In genomic region chr15:98904692-98905091, GRCm38 (mm10) we compare ENCODE assay signal across 9 mouse cellular contexts. TPM values are rescaled to one million over a fixed set of nuclear protein-coding genes. Genes with fewer than 3 reads are reported as not detected.
DNase-seq lines count a peak whose midpoint lies in the region; ATAC-seq and TF ChIP-seq lines count a peak whose summit lies in the region.
"Had no signal": no experiment of that assay in that cellular context is flagged by ENCODE, and none has a peak within 500 bp of the region (broad histone marks: within the 10 kb centered on the region; RNA-seq: fewer than 3 reads in every experiment).

No protein-coding gene starts in this region.

- no peak overlapping the region for H3K4me3 ChIP-seq in limb, embryonic 11.5 days (ENCODE audit: low read depth, low read length)
- no peak overlapping the region for H3K4me3 ChIP-seq in stomach, postnatal 0 days (ENCODE audit: low read depth, low read length)
- H3K4me3 ChIP-seq: midbrain, embryonic 12.5 days had no signal

- intact Hi-C loops in gastrocnemius, postnatal 14 days (cut with DNase I; ENCODE audit: low total_unique reads) = no loop called here

- H3K4me1 ChIP-seq in limb, embryonic 11.5 days (ENCODE audit: control insufficient read depth, insufficient read depth, low read length) = no peaks in the 10 kb centered on the region
- H3K4me1 ChIP-seq in stomach, postnatal 0 days (replicated peaks; ENCODE audit: control insufficient read depth, insufficient read depth) = no peaks in the 10 kb centered on the region
- H3K4me1 ChIP-seq: midbrain, embryonic 12.5 days had no signal

- no peaks in the 10 kb centered on the region for H3K9me3 ChIP-seq in limb, embryonic 11.5 days (ENCODE audit: control insufficient read depth, low read length)
- H3K9me3 ChIP-seq in stomach, postnatal 0 days (ENCODE audit: control insufficient read depth, low read length) = no peaks in the 10 kb centered on the region
- H3K9me3 ChIP-seq: midbrain, embryonic 12.5 days had no signal

- ATAC-seq in limb, embryonic 11.5 days (ENCODE audit: insufficient number of reproducible peaks, low FRiP score, low TSS enrichment, low read depth) = no peak
- no peak for ATAC-seq in stomach, postnatal 0 days (ENCODE audit: low FRiP score, low TSS enrichment)

- H3K9ac ChIP-seq in limb, embryonic 11.5 days (ENCODE audit: low read length) = no peak overlapping the region
- no peak overlapping the region for H3K9ac ChIP-seq in stomach, postnatal 0 days (ENCODE audit: low read length)
- H3K9ac ChIP-seq: midbrain, embryonic 12.5 days had no signal

- no peak overlapping the region for H3K4me2 ChIP-seq in limb, embryonic 11.5 days (ENCODE audit: low read depth, severe bottlenecking)
- no peak overlapping the region for H3K4me2 ChIP-seq in stomach, postnatal 0 days (replicated peaks; ENCODE audit: low read depth)
- H3K4me2 ChIP-seq: midbrain, embryonic 12.5 days had no signal

- WGBS in limb, embryonic 11.5 days = 33% methylated on average over 10 of the region's 10 CpGs
- 30% methylated on average over 10 of the region's 10 CpGs for WGBS in stomach, postnatal 0 days

- no peak for TF ChIP-seq EP300 in stomach, postnatal 0 days (optimal IDR thresholded peaks at IDR 0.05)

- no peak overlapping the region for H3K27ac ChIP-seq in limb, embryonic 11.5 days (replicated peaks; ENCODE audit: low read depth, low read length)
- no peak overlapping the region for H3K27ac ChIP-seq in stomach, postnatal 0 days (replicated peaks)
- H3K27ac ChIP-seq: midbrain, embryonic 12.5 days had no signal

- H3K27me3 ChIP-seq in limb, embryonic 11.5 days (ENCODE audit: control insufficient read depth, insufficient read depth, low read length) = no peaks in the 10 kb centered on the region; the same call in 1 of the 2 replicates
- H3K27me3 ChIP-seq in stomach, postnatal 0 days (ENCODE audit: control insufficient read depth, insufficient read depth, low read length) = no peaks in the 10 kb centered on the region

- DNase-seq in adrenal gland, postnatal 10 days = peak; percentile 36
- no peak for DNase-seq in adrenal gland, adult 18-20 months (ENCODE audit: low spot score in 2 of 2)
- peak; percentile 57 to 61 for DNase-seq in layer of hippocampus, postnatal 10 days (ENCODE audit: low spot score in 2 of 2)
- DNase-seq in layer of hippocampus, adult 18-20 months (ENCODE audit: low spot score in 2 of 2) = no peak
- peak; percentile 67 for DNase-seq in embryo, embryonic 9.5 days (ENCODE audit: extremely low spot score)
- DNase-seq in limb, embryonic 11.5 days (ENCODE audit: low spot score) = peak; percentile 84
- peak; percentile 35 for DNase-seq in stomach, postnatal 0 days (ENCODE audit: low spot score)
- DNase-seq in gastrocnemius, postnatal 14 days = no peak

- peak; percentile 78 for TF ChIP-seq CTCF in stomach, postnatal 0 days (IDR thresholded peaks at IDR 0.05; ENCODE audit: low read depth)

- peaks cover 12% of the 10 kb centered on the region for H3K36me3 ChIP-seq in limb, embryonic 11.5 days (ENCODE audit: control insufficient read depth, insufficient read depth, low read length)
- peaks cover 5% of the 10 kb centered on the region for H3K36me3 ChIP-seq in stomach, postnatal 0 days (ENCODE audit: control insufficient read depth, insufficient read depth, low read length)

RNA-seq across cellular contexts. Expression of gene Dhh, which starts 6.4 kb away (rescaled TPM):
- 1 to 10 TPM; 2.6 to 3.2 TPM for total RNA-seq in adrenal gland, postnatal 10 days (2021)
- total RNA-seq in adrenal gland, adult 18-20 months (2021) = 1 to 10 TPM in 1 of 2 experiments, under 1 TPM in 1; 0.86 to 2.1 TPM
- under 1 TPM; 0.36 to 0.57 TPM for total RNA-seq in layer of hippocampus, postnatal 10 days (2021)
- total RNA-seq in layer of hippocampus, adult 18-20 months (2021) = under 1 TPM; 0.08 to 0.15 TPM
- polyA plus RNA-seq in limb, embryonic 11.5 days (2014; fragmentation: Nextera tagmentation; extraction: Ambion mirVana) = 0.15 and 0.23 TPM in 2 replicates
- polyA plus RNA-seq in stomach, postnatal 0 days (2015; fragmentation: Nextera tagmentation; extraction: Ambion mirVana) = 0.89 and 1.1 TPM in 2 replicates
- total RNA-seq in gastrocnemius, postnatal 14 days (2021) = 1 to 10 TPM in 1 of 2 experiments, under 1 TPM in 1; 0.97 to 4.1 TPM

RNA-seq across cellular contexts. Expression of gene Rhebl1, which starts 10.4 kb away (rescaled TPM):
- 1 to 10 TPM; 2.6 to 4.5 TPM for total RNA-seq in adrenal gland, postnatal 10 days (2021)
- 1 to 10 TPM; 1.2 to 2.5 TPM for total RNA-seq in adrenal gland, adult 18-20 months (2021)
- 10 to 100 TPM in 1 of 2 experiments, 1 to 10 TPM in 1; 8.8 to 13.0 TPM for total RNA-seq in layer of hippocampus, postnatal 10 days (2021)
- total RNA-seq in layer of hippocampus, adult 18-20 months (2021) = 1 to 10 TPM; 5.7 to 6.3 TPM
- 19.8 and 22.2 TPM in 2 replicates for polyA plus RNA-seq in limb, embryonic 11.5 days (2014; fragmentation: Nextera tagmentation; extraction: Ambion mirVana)
- polyA plus RNA-seq in stomach, postnatal 0 days (2015; fragmentation: Nextera tagmentation; extraction: Ambion mirVana) = 3.9 and 4.1 TPM in 2 replicates
- 1 to 10 TPM; 1.1 to 2.0 TPM for total RNA-seq in gastrocnemius, postnatal 14 days (2021)

RNA-seq across cellular contexts. Expression of gene Lmbr1l, which starts 13.3 kb away (rescaled TPM):
- total RNA-seq in adrenal gland, postnatal 10 days (2021) = 10 to 100 TPM; 17.7 to 27.7 TPM
- 10 to 100 TPM; 12.1 to 14.0 TPM for total RNA-seq in adrenal gland, adult 18-20 months (2021)
- total RNA-seq in layer of hippocampus, postnatal 10 days (2021) = 10 to 100 TPM; 17.2 to 27.3 TPM
- total RNA-seq in layer of hippocampus, adult 18-20 months (2021) = 10 to 100 TPM; 13.7 to 14.0 TPM
- 5.5 and 6.2 TPM in 2 replicates for polyA plus RNA-seq in limb, embryonic 11.5 days (2014; fragmentation: Nextera tagmentation; extraction: Ambion mirVana)
- 7.7 and 9.4 TPM in 2 replicates for polyA plus RNA-seq in stomach, postnatal 0 days (2015; fragmentation: Nextera tagmentation; extraction: Ambion mirVana)
- 10 to 100 TPM in 1 of 2 experiments, 1 to 10 TPM in 1; 4.4 to 11.3 TPM for total RNA-seq in gastrocnemius, postnatal 14 days (2021)

RNA-seq across cellular contexts. Expression of gene Tuba1b, which starts 29.7 kb away (rescaled TPM):
- 100 to 1,000 TPM; 329 to 414 TPM for total RNA-seq in adrenal gland, postnatal 10 days (2021)
- total RNA-seq in adrenal gland, adult 18-20 months (2021) = 100 to 1,000 TPM; 193 to 255 TPM
- total RNA-seq in layer of hippocampus, postnatal 10 days (2021) = 100 to 1,000 TPM; 931 to 937 TPM
- 100 to 1,000 TPM; 448 to 490 TPM for total RNA-seq in layer of hippocampus, adult 18-20 months (2021)
- 2,238 and 2,358 TPM in 2 replicates for polyA plus RNA-seq in limb, embryonic 11.5 days (2014; fragmentation: Nextera tagmentation; extraction: Ambion mirVana)
- 470 and 552 TPM in 2 replicates for polyA plus RNA-seq in stomach, postnatal 0 days (2015; fragmentation: Nextera tagmentation; extraction: Ambion mirVana)
- 10 to 100 TPM; 64.0 to 93.6 TPM for total RNA-seq in gastrocnemius, postnatal 14 days (2021)

RNA-seq across cellular contexts. Expression of gene Kmt2d, which starts 33.7 kb away (rescaled TPM):
- total RNA-seq in adrenal gland, postnatal 10 days (2021) = 10 to 100 TPM; 47.5 to 64.2 TPM
- 10 to 100 TPM; 54.6 to 59.5 TPM for total RNA-seq in adrenal gland, adult 18-20 months (2021)
- total RNA-seq in layer of hippocampus, postnatal 10 days (2021) = 10 to 100 TPM; 71.4 to 77.3 TPM
- total RNA-seq in layer of hippocampus, adult 18-20 months (2021) = 100 to 1,000 TPM in 1 of 2 experiments, 10 to 100 TPM in 1; 89.1 to 103 TPM
- 17.6 and 21.6 TPM in 2 replicates for polyA plus RNA-seq in limb, embryonic 11.5 days (2014; fragmentation: Nextera tagmentation; extraction: Ambion mirVana)
- polyA plus RNA-seq in stomach, postnatal 0 days (2015; fragmentation: Nextera tagmentation; extraction: Ambion mirVana) = 5.1 TPM in 2 replicates
- total RNA-seq in gastrocnemius, postnatal 14 days (2021) = 10 to 100 TPM; 40.2 to 40.8 TPM

Comparison
In these comparisons a context has a peak if more than half of its experiments do, and no peak if none do; other contexts are left out.
1. DNase-seq: peak in adrenal gland, postnatal 10 days (single experiment), layer of hippocampus, postnatal 10 days (2 of 2), embryo, embryonic 9.5 days (single experiment), limb, embryonic 11.5 days (single experiment) and stomach, postnatal 0 days (single experiment); none in adrenal gland, adult 18-20 months (0 of 2), layer of hippocampus, adult 18-20 months (0 of 2) and gastrocnemius, postnatal 14 days (single experiment).